Mouse (Mus musculus): ENCODE data around the gene Parn. TPM values are rescaled to one million over a fixed set of nuclear protein-coding genes. Genes with fewer than 3 reads are reported as not detected.
A peak's percentile ranks its signal among the peaks of the same experiment; 100 is the strongest.
"Not testable (repeated sequence)": the region's sequence is repeated elsewhere in the genome, so short reads cannot be mapped to it uniquely, and the experiment has no call there.

Parn gene
- 1 to 10 TPM; 5.5 to 7.5 TPM for total RNA-seq (2021)
- long read RNA-seq, experiment 1, transcript Parn-201 (24 exons, 2,906 nt), result major isoform, 5 of 12 reads
- long read RNA-seq, experiment 1, partial matches to known transcripts, result 1 of 12 reads
- long read RNA-seq, experiment 1, other reads (novel, unspliced or antisense), result 6 of 12 reads
- long read RNA-seq, experiment 2, transcript Parn-201 (24 exons, 2,906 nt), result major isoform, 7 of 15 reads
- long read RNA-seq, experiment 2, partial matches to known transcripts, result 1 of 15 reads
- long read RNA-seq, experiment 2, other reads (novel, unspliced or antisense), result 7 of 15 reads

DNA sequence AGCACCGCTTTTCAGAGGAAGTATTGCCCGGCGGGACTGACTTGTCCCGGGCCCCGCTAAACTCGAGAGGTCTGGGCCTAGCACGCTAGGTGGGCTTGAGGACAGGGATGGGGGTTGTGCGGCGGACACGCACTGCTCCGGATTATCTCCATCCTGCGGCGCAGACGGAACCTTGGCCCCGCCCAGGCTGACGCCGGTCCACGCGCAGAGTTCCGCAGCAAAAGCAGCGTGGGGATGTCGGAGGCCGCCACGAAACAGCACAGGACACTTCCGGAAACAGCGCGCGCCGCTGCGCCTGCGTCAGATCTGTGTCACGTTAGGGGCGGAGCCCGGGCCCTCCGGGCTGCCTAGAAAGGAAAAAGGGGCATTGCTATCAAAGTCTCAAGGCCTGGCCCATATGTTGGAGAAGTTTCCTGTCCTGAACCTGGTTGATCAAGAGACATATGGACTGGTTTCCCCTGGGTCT is at the start of gene Parn:
Gene Parn (minus strand): TSS at position 293 of the 466 bp plus-strand sequence.
- intact Hi-C loops (cut with DNase I), result no loop called here
- DNase-seq, result peak; percentile 84 to 88

DNA sequence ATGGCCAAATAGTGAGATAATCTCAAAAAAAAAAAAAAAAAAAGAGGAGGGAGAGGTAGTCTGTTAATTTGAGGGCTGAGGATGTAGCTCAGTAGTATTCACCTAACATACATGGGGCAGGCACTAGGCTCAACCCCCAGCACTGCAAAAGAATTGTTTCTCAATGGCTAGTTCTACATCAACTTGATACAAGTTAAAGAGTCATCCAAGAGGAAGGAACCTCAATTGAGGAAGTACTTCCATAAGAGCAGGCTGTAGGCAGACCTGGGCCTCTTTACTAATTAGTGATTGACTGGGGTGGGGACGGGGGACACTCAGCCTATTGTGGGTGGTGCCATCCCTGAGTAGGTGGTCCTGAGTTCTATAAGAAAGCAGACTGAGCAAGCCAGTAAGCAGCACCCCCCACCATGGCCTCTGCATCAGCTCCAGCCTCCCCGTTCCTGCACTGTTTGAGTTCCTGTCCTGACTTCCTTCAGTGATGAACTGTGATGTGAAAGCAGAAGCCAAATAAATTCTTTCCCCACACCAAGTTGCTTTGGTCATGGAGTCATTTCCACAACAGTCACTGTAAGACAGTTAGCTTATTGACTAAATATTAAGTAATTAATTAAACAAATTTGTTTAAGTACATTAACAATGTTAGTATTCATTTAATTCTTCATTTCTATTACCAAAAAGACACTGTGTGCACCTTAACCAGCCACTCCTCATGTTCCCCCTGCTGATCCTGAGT is 49.0 kb upstream of the Parn start:
- DNase-seq, result no peak
- intact Hi-C loops (cut with DNase I), result no loop called here

- intact Hi-C loops (cut with DNase I), result no loop called here
- DNase-seq, result no peak
Measured at GRCm38 (mm10) chr16:13714910-13715309, 46.9 kb upstream of the Parn start.

- intact Hi-C loops (cut with DNase I), result no loop called here
- DNase-seq, result no peak
Measured at GRCm38 (mm10) chr16:13704676-13705075, 36.7 kb upstream of the Parn start.

DNA sequence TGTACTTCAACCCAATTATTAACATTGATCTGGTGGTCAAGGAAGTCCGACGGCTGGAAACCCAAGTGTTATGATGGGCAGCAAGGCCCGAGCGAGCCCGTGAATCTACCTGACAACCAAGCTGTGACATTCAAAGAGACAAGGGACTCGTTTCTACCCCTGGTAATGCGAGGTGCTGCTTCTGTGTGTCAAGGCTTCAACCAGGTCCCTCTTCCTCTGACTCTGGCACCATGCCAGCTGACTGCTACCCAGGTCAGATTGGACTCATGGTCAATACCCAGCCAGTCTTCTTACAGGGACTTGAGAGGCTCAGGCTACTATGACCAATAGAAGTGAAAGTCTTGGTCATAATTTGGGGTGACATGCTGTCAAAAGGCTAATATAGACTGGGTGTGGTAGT is 34.2 kb upstream of the Parn start:
- intact Hi-C loops (cut with DNase I), result no loop called here
- no peak for DNase-seq

DNA sequence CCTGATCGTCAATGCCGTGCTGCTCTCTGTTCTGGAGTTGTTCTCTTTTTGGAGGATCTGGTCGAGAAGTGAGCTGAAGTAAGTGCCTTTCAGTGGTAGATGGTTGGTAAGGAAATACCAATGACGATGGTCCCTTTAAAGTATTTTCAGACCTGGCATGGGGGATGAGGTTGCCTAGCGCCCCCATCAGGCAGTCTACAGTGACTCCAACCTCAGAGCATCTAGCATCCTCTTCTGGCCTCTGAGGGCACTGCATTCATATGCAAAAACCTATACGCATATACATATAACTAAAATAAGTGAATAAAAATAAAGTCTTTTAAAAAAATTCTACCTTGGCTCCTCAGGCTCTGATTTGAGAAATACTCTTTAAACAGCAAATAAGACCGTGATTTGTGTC is 31.0 kb upstream of the Parn start:
- DNase-seq, result no peak
- intact Hi-C loops (cut with DNase I), result no loop called here

DNA sequence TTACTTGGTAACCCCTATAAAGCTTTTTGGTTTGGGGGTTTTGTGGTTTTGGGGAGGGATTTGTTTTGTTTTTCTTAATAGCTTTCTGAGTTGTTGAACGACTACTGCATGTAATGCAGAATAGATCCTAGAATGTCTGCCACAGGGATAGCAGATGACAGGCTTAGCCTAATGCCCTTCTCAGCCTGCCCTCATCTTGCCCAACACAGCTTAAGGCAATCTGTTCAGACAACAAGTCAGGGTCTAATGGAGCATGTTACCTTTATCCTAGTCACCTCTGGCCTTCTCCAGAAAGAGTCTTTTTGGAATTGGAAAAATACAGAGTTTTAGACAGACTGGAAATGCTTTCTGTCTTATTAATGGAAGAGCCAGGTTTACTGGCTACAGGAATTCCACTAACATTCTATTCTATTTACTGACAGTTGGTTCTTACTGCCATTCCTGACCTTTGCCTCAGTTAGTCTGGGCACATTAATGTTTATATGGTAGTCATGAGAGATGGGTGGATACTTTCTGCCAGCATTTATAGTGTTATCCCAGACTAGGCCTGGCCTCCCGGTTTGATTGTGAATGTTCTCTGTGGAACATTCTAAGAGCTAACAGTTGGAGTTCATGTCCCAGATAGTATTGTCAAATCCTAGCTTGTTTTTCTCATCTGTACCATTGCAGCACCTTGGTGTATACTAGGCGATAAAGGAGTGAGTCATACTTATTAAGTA is 10.8 kb upstream of the Parn start:
- intact Hi-C loops (cut with DNase I), result no loop called here

GRCm38 (mm10) chr16:13674511-13674910 is 6.5 kb upstream of the Parn start:
- intact Hi-C loops (cut with DNase I), result no loop called here
- no peak for DNase-seq

More for the DNA sequence above, 10.8 kb upstream of the Parn start:
- DNase-seq, result no peak

DNA sequence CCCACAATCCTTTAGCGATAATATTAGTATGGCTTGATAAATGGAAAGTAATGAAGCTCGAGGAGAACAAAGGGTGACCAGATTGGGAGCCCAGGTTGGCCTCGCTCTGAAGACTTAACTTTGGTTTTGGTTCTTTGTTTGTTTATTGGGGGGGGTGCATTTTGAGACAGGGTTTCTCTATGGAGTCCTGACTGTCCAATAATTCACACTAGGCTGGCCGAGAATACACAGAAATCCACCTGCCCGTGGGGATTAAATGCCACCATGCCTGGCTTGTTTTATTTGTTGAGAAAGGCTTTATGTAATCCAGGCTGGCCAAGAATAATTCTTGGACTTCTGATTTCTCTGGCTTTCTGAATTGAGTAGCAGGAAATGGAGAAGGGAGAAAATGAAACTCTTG is 5.1 kb upstream of the Parn start:
- DNase-seq, result no peak
- intact Hi-C loops (cut with DNase I), result no loop called here

DNA sequence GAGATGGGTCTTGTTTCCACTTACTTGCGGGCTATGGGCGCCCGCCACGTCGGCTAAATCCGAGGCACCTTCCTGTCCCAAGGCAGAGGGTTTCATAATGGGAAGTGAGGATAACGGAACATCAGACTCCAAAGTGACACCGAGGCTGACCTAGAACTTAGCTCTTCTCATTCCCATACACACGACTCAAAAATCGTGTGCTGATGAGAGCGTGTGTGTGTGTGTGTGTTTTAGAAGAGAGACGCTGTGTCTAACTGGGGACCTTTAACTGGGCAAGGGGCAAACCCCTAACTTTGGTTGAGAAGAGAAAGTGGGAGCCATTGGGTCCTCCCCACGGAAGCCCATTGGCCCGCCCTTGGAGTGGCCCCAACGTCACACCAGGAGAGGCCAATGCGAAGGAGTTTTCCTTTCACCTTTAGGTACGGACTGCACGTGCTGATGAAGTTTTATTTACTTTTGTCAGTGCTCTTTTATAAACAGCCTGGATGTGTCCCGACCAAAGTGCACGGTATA is 4.5 kb upstream of the Parn start:
- intact Hi-C loops (cut with DNase I), result no loop called here
- peak; percentile 39 to 56 for DNase-seq

DNA sequence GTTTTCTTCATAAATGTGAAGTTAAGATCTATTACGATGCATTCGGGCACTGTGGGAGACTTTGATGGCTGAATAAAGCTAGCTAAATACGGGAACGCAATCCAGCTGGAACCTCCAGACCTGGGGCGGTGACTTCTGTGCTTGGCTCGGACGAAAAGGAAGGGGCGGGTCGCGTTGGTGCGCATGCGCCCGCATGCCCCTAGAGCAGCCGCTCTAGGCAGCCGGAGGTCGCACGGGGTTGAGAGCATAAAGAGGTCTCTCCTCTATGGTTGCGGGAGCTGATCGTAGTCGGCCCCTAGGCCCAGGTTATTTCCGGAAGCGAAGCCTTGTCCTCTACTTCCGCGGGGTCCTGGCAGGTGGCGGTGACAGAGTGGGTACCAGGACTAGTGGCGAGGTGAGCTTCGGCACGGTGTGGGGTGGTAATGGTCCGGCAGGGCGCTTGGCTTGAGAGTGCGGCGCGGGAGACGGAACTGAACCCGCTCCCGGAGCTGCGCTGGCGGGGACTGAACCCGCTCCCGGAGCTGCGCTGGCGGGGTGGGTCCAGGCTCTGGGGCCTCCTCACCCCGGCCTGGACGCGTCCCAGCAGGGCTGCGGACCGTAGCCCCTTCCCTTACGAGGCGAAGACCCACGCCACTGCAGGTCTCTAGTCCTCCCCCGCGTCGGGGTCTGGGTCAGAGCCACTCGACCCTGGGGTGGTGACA is 3.9 kb upstream of the Parn start, which contains the start of the genes Bfar and 3110001I22Rik:
Gene Bfar (plus strand): TSS at position 174 of the 701 bp plus-strand sequence.
Gene 3110001I22Rik (plus strand): TSS at position 245 of the 701 bp plus-strand sequence.
- intact Hi-C loops (cut with DNase I), result no loop called here

GRCm38 (mm10) chr16:13670896-13671295 is 2.9 kb upstream of the Parn start:
- DNase-seq; intact Hi-C loops (cut with DNase I): not testable (repeated sequence)

More for the DNA sequence above, 3.9 kb upstream of the Parn start, which contains the start of the genes Bfar and 3110001I22Rik:
- peak; percentile 81 to 86 for DNase-seq

GRCm38 (mm10) chr16:13669282-13669681 is 1.3 kb upstream of the Parn start:
- intact Hi-C loops (cut with DNase I), result no loop called here

DNA sequence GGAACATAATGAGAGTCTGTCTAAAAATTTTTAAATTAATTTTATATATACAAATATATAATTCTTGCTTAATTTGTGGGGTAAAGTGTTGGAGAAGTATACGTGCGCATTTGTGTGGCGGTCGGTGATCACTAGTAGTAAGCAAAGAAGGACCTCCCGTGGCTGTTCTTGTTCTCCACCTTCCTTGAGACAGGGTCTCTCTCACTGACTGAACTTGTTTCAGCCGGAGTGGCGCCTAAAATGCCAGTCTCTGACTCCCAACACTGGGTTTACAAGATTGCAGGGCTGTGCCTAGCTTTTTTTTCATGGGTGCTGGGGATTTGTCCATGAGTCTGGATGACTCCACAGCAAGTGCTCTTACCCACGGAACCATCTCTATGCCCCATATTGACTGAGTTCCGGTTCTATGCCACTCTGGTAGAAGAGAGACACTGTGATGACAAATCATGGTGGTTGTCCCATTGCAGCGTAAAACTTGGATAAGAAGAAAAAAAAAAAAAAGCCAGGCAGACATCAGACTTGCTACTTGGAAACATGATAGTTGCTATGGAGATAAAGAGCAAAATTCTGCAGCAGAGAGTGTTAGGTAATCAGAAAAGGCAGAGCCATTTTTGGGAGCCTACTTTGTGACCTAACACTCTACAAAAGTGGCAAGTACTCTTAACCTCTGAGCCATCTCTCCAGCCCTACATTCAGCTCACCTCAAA is 585 bp upstream of the Parn start:
- DNase-seq, result no peak
- intact Hi-C loops (cut with DNase I), result no loop called here

More at GRCm38 (mm10) chr16:13669282-13669681, 1.3 kb upstream of the Parn start:
- DNase-seq, result no peak

DNA sequence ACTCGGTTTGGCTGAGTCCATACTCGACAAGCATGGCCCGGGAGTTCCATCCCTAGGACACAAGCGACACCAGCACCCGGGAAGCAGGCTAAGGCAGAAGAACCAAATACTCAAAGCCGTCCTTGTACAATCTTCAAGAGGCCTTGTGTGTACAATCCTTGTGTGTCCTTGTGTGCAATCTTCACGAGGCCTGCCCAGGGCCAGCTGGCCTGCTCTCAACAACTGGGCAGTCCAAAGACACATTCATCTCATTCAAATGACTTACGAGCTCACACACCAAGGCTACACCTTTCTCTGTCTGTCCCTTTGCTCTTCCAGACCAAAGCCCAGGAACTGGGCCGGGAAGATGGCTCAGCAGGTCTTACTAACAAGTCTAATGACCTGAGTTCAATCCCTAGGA is 7.2 kb downstream of the Parn start:
- intact Hi-C loops (cut with DNase I), result no loop called here
- DNase-seq, result no peak

- DNase-seq, result no peak
- intact Hi-C loops (cut with DNase I), result no loop called here
Measured at GRCm38 (mm10) chr16:13658886-13659285, 9.1 kb downstream of the Parn start.

DNA sequence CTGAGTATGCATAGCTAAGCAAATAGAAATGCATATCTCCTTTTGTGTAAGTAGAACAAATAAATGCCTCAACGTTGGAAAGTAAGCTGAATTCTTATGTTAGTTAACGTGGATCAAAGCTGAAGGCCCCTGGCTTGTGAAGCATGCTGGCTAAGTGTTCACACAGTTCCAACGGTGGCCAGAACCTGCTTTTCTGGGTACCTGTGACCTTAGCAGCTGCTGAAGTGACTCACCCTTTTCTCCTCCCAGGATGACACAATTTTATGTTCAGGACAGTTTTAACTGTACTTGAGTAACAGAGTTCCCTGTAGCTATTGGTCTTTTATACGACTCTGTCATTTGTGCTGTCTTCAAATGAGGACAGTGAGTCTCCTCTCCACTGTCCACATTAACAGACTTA is 22.0 kb downstream of the Parn start:
- intact Hi-C loops (cut with DNase I), result no loop called here
- no peak for DNase-seq

DNA sequence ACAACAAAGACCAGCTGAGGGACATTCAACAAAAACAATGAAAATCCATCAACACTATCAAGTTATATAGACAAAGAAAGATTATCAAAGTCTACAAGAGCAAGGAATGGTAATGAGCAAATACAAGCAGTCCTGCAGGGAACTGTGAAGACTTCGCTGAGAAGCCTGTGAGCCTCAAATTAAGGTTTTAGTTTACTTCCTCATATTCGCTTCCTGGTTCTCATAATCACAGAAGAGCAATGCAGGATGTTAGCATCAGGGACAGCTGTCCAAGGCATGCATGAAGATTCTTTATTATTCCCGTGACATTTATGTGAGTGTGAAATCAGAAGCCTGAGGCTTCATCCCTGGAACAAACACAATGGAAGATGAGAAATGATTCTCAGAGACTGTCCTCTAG is 23.5 kb downstream of the Parn start:
- intact Hi-C loops (cut with DNase I), result no loop called here
- no peak for DNase-seq

- intact Hi-C loops (cut with DNase I), result no loop called here
Measured at GRCm38 (mm10) chr16:13640064-13640463, 27.9 kb downstream of the Parn start.

DNA sequence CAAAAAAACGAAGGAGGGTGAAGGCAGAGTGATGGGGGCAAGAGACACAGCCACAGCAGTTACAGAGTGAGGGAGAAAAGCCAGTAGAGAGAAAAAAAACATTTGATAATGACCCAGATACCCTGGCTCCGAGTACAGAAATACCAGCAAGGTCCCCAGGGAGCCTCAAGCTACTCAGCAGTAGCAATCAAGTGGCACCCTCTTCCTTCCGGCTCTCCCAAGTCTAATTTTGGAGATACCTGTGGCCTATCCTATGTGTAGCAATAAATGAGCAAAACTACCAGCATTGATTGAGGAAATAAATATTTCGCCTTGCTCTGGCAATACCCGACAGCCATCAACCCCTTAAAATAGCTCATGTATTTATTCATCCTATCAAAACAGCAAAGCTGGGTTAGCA is 28.5 kb downstream of the Parn start:
- intact Hi-C loops (cut with DNase I), result no loop called here
- no peak for DNase-seq

More at GRCm38 (mm10) chr16:13640064-13640463, 27.9 kb downstream of the Parn start:
- DNase-seq, result no peak
